Mouse (Mus musculus) kidney, embryonic 16.5 days (tissue): ENCODE measurements around the gene Gm42906. TPM values are rescaled to one million over a fixed set of nuclear protein-coding genes. Genes with fewer than 3 reads are reported as not detected.
A peak's percentile ranks its signal among the peaks of the same experiment; 100 is the strongest.

Source experiments
- ATAC-seq: fragments of 200-750 bp; cut with Nextera tagmentation; 2 replicates; pipeline ENCODE4 v1.8.0; 2017; ENCODE audit warnings: moderate TSS enrichment; ENCODE audit not compliant: low FRiP score, low TSS enrichment
- H3K27ac ChIP-seq: fragments of 300-500 bp; sonication (generic); 2 replicates; pipeline ENCODE4 v1.5.1; 2014; ENCODE audit warnings: low read length
- H3K27me3 ChIP-seq: fragments of 300-500 bp; sonication (generic); 2 replicates; pipeline ENCODE4 v1.6.1; 2014; ENCODE audit warnings: low read length, control low read depth, mixed read lengths; ENCODE audit not compliant: insufficient read depth
- H3K36me3 ChIP-seq: fragments of 300-500 bp; sonication (generic); 2 replicates; pipeline ENCODE4 v1.6.1; 2014; ENCODE audit warnings: low read length, control low read depth, mixed read lengths; ENCODE audit not compliant: insufficient read depth
- H3K4me1 ChIP-seq: fragments of 300-500 bp; sonication (generic); 2 replicates; pipeline ENCODE4 v1.6.1; 2014; ENCODE audit warnings: low read length, control low read depth, mixed read lengths; ENCODE audit not compliant: insufficient read depth
- H3K4me2 ChIP-seq: fragments of 300-500 bp; sonication (generic); replicated peaks from 2 replicates; pipeline ENCODE4 v1.6.1; 2014; ENCODE audit warnings: low read depth, low read length
- H3K4me3 ChIP-seq: fragments of 300-500 bp; sonication (generic); 2 replicates; pipeline ENCODE4 v1.5.1; 2014; ENCODE audit warnings: mild to moderate bottlenecking, low read length
- H3K9ac ChIP-seq: fragments of 300-500 bp; sonication (generic); replicated peaks from 2 replicates; pipeline ENCODE4 v1.6.1; 2014; ENCODE audit warnings: low read length
- H3K9me3 ChIP-seq: fragments of 300-500 bp; sonication (generic); 2 replicates; pipeline ENCODE4 v1.6.1; 2016; ENCODE audit warnings: low read length, control low read depth
- WGBS: fragments of 180-500 bp; shearing (Covaris S2); extraction: QIAGEN DNeasy Blood & Tissue Kit; methylation state at CpG from one replicate; pipeline ENCODE4 v1.1.7; 2014; 5-methylcytosine and 5-hydroxymethylcytosine counted together
- polyA plus RNA-seq: library from polyadenylated mRNA; unstranded; fragments of >200 nt; fragmentation: Nextera tagmentation; extraction: Ambion mirVana; gene quantifications from 2 replicates; pipeline ENCODE4 v1.2.1, GENCODE M21; 2015

The Gm42906 gene
- polyA plus RNA-seq, 1 experiment from 2014 or later = not detected

- H3K4me3 ChIP-seq = no peak overlapping the region
- no peak for ATAC-seq
- no peak overlapping the region for H3K4me2 ChIP-seq
- H3K27me3 ChIP-seq = no peaks in the 10 kb centered on the region
- H3K9ac ChIP-seq = no peak overlapping the region
- no peak overlapping the region for H3K27ac ChIP-seq
- H3K36me3 ChIP-seq = no peaks in the 10 kb centered on the region
- 54% methylated on average over 4 of the region's 4 CpGs for WGBS
- H3K9me3 ChIP-seq = no peaks in the 10 kb centered on the region
- peaks cover 15% of the 10 kb centered on the region for H3K4me1 ChIP-seq
Measured at GRCm38 (mm10) chr5:151103284-151103683, 324.7 kb downstream of the Gm42906 start.

GRCm38 (mm10) chr5:151102262-151102661 lies 325.7 kb downstream of the Gm42906 start:
- Histone ChIP-seq H3K4me2 (no peak overlapping the region), H3K27me3 (no peaks in the 10 kb centered on the region), H3K27ac (no peak overlapping the region), H3K4me1 (peaks cover 13% of the 10 kb centered on the region; the same call in 1 of the 2 replicates), H3K9me3 (no peaks in the 10 kb centered on the region), H3K9ac (no peak overlapping the region), H3K36me3 (no peaks in the 10 kb centered on the region), H3K4me3 (no peak overlapping the region)
- 53% methylated on average over 2 of the region's 2 CpGs for WGBS
- ATAC-seq = no peak

GRCm38 (mm10) chr5:151096012-151096411 lies 332.0 kb downstream of the Gm42906 start:
- H3K27ac ChIP-seq = peak overlapping the region; percentile 35; the same call in 1 of the 2 replicates

GRCm38 (mm10) chr5:151092886-151093665 lies 334.9 kb downstream of the Gm42906 start:
- Histone ChIP-seq H3K27ac (no peak overlapping the region), H3K27me3 (no peaks in the 10 kb centered on the region), H3K36me3 (no peaks in the 10 kb centered on the region), H3K4me2 (no peak overlapping the region), H3K4me3 (no peak overlapping the region), H3K9ac (no peak overlapping the region), H3K4me1 (0 out of 2 replicates have a peak, but pooled peaks cover 6% of the 10 kb centered on the region), H3K9me3 (no peaks in the 10 kb centered on the region)
- ATAC-seq = no peak
- 79% methylated on average over 3 of the region's 3 CpGs for WGBS

More at GRCm38 (mm10) chr5:151096012-151096411, 332.0 kb downstream of the Gm42906 start:
- 61% methylated on average over 6 of the region's 6 CpGs for WGBS
- Histone ChIP-seq H3K4me2 (no peak overlapping the region), H3K9me3 (no peaks in the 10 kb centered on the region), H3K4me3 (no peak overlapping the region), H3K9ac (no peak overlapping the region), H3K36me3 (no peaks in the 10 kb centered on the region), H3K27me3 (no peaks in the 10 kb centered on the region), H3K4me1 (no peaks in the 10 kb centered on the region)
- ATAC-seq = no peak

GRCm38 (mm10) chr5:151090996-151091395 lies 337.0 kb downstream of the Gm42906 start:
- H3K27ac ChIP-seq = no peak overlapping the region
- peaks cover 23% of the 10 kb centered on the region for H3K4me1 ChIP-seq
- H3K4me2 ChIP-seq = no peak overlapping the region
- H3K4me3 ChIP-seq = no peak overlapping the region
- H3K27me3 ChIP-seq = no peaks in the 10 kb centered on the region
- H3K9ac ChIP-seq = no peak overlapping the region
- ATAC-seq = no peak
- 93% methylated on average over 6 of the region's 6 CpGs for WGBS
- no peaks in the 10 kb centered on the region for H3K9me3 ChIP-seq
- no peaks in the 10 kb centered on the region for H3K36me3 ChIP-seq

GRCm38 (mm10) chr5:151089201-151089600 lies 338.8 kb downstream of the Gm42906 start:
- 47% methylated on average over 6 of the region's 6 CpGs for WGBS
- Histone ChIP-seq H3K4me3 (no peak overlapping the region), H3K9me3 (no peaks in the 10 kb centered on the region), H3K27me3 (no peaks in the 10 kb centered on the region), H3K27ac (no peak overlapping the region), H3K36me3 (no peaks in the 10 kb centered on the region), H3K9ac (no peak overlapping the region), H3K4me1 (peaks cover 26% of the 10 kb centered on the region), H3K4me2 (no peak overlapping the region)
- ATAC-seq = no peak

- 57% methylated on average over 9 of the region's 9 CpGs for WGBS
Measured at GRCm38 (mm10) chr5:151086425-151087202, 341.3 kb downstream of the Gm42906 start.

GRCm38 (mm10) chr5:151085749-151086148 lies 342.2 kb downstream of the Gm42906 start:
- H3K4me2 ChIP-seq = no peak overlapping the region
- no peaks in the 10 kb centered on the region for H3K36me3 ChIP-seq
- H3K27ac ChIP-seq = no peak overlapping the region
- ATAC-seq = no peak
- WGBS = 71% methylated on average over 8 of the region's 8 CpGs
- H3K27me3 ChIP-seq = no peaks in the 10 kb centered on the region
- H3K9me3 ChIP-seq = no peaks in the 10 kb centered on the region
- H3K4me3 ChIP-seq = no peak overlapping the region
- H3K9ac ChIP-seq = no peak overlapping the region
- peaks cover 26% of the 10 kb centered on the region for H3K4me1 ChIP-seq

More at GRCm38 (mm10) chr5:151086425-151087202, 341.3 kb downstream of the Gm42906 start:
- peak overlapping the region; percentile 50; the same call in 1 of the 2 replicates for H3K27ac ChIP-seq
- H3K27me3 ChIP-seq = no peaks in the 10 kb centered on the region
- no peak overlapping the region for H3K4me3 ChIP-seq
- H3K9ac ChIP-seq = no peak overlapping the region
- no peaks in the 10 kb centered on the region for H3K9me3 ChIP-seq
- no peaks in the 10 kb centered on the region for H3K36me3 ChIP-seq
- peak; percentile 70 for ATAC-seq
- peaks cover 26% of the 10 kb centered on the region for H3K4me1 ChIP-seq
- no peak overlapping the region for H3K4me2 ChIP-seq

- ATAC-seq = no peak
- Histone ChIP-seq H3K27me3 (no peaks in the 10 kb centered on the region), H3K9ac (no peak overlapping the region), H3K9me3 (0 out of 2 replicates have a peak, but pooled peaks cover 3% of the 10 kb centered on the region), H3K36me3 (no peaks in the 10 kb centered on the region), H3K4me1 (no peaks in the 10 kb centered on the region), H3K27ac (no peak overlapping the region), H3K4me2 (no peak overlapping the region), H3K4me3 (no peak overlapping the region)
- 85% methylated on average over 4 of the region's 4 CpGs for WGBS
Measured at GRCm38 (mm10) chr5:151080276-151080675, 347.7 kb downstream of the Gm42906 start.
